Mouse (Mus musculus): Measurements from ENCODE around the gene Cul1.

DNA sequence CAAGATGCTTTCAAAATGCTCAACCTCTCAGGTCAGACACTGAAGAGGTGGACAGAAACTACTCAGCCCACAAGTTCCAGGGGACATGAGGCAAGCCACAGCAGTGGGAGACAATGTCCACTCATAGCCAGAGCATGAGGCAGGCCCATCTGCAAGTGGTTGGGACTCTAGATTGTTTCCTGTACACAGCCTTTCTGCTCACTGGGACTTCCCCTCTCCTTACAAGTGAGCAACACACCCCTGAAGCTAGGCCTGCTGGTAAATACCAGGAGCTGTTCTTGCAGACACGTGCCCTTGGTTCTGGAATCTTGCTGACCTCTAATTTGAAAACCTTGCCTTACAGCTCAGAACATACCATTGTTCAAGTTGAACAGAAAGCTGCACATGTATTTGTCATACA lies 79.3 kb downstream of the Cul1 start:
- TF ChIP-seq CTCF (IDR thresholded peaks at IDR 0.05; ENCODE audit: low read depth) (no peak), EP300 (IDR thresholded peaks at IDR 0.05; ENCODE audit: low read depth) (no peak)
